Mouse (Mus musculus) embryonic fibroblast, embryonic 13.5 days (primary cell): Measurements from ENCODE around the gene G430095P16Rik. TPM values are rescaled to one million over a fixed set of nuclear protein-coding genes. Genes with fewer than 3 reads are reported as not detected.

Experiments
- H3K27ac ChIP-seq: 2 replicates; pipeline ENCODE4 v1.5.1; 2012; ENCODE audit warnings: low read length, control low read depth, inconsistent platforms; ENCODE audit not compliant: insufficient read depth
- H3K4me1 ChIP-seq: 2 replicates; pipeline ENCODE4 v1.6.1; 2011; ENCODE audit warnings: low read length; ENCODE audit not compliant: control insufficient read depth, insufficient read depth
- H3K4me3 ChIP-seq: 2 replicates; pipeline ENCODE4 v1.5.1; 2011; ENCODE audit warnings: mild to moderate bottlenecking, control low read depth, low read length; ENCODE audit not compliant: insufficient read depth
- CTCF ChIP-seq: IDR thresholded peaks from 2 replicates; pipeline ENCODE4 v1.5.1; 2011; ENCODE audit warnings: mild to moderate bottlenecking, control low read depth, low read length, moderate library complexity, borderline replicate concordance; ENCODE audit not compliant: insufficient read depth
- POLR2A ChIP-seq: IDR thresholded peaks from 2 replicates; pipeline ENCODE4 v1.6.1; 2011; ENCODE audit warnings: low read depth, mild to moderate bottlenecking, control low read depth, low read length, moderate library complexity
- polyA plus RNA-seq: library from polyadenylated mRNA; stranded (reverse); fragments of >200 nt; gene quantifications from 2 replicates; pipeline ENCODE4 v1.2.4, GENCODE M21; 2011; ENCODE audit warnings: low read depth; ENCODE audit not compliant: missing spikeins, insufficient read length

Gene G430095P16Rik
- 0.74 TPM in 1 of 2 replicates, not detected in the other for polyA plus RNA-seq

DNA sequence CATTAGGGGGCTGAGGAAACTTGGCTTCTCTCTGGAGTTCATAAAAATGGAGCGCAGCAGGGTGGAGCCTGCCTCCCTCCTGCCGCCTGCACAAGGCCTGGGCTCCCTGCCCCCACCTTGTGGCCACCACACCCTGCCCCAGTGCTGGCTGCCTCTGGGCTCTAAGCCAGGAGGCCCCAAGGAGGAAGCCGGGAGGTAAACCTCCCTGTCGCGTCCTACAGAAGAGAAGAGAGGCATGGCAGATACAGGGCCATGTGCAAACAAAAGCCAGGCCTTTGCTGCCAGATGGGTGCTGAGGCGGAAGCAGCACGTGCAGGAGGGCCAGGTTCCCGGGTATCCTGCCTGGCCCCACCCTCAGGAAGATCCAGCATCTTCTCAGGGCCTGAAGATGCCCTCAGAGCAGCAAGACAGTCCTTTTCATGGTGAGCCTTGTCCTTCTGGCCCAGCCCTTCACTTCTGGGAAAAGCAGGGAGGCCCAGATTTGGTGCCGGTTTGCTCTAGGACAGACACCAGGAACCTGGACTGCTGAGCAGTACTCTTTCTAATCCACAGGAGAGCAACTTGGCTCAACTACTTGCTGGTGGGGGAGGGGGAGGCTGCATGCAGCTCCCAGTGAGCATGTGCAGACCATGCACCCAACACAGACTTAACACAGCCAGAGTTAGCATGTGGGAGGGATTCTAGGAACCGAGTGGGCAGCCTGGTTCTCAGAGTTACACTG is at the start of gene G430095P16Rik:
TSS of gene G430095P16Rik (plus strand) at position 158 of the 721 bp plus-strand sequence.
- TF ChIP-seq POLR2A (no peak), CTCF (no peak)
- Histone ChIP-seq H3K4me3 (no peak within 1 kb of the TSS), H3K4me1 (peaks cover 21% of the 10 kb centered on the region), H3K27ac (peak within 1 kb of the TSS; percentile 91)

DNA sequence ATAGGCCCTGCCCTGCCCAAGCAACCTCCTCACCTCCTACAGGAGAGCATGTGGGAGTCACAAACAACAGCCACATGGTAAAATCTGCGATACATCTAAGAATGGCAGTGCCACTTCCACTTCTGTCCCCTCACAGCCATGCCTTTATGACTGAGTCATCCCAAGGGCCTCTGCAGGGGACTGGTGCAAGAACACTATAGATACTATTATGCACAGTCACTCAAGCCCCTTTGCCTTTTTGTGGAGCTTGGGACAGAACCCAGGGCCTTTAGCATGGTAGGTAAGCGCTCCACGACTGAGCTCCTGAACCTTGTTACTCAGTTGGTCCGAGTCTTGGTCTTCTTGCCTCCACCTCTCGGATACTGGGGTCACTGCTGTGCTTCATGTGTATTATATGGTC is 45.5 kb upstream of the G430095P16Rik start:
- TF ChIP-seq POLR2A: no peak
- no peak for TF ChIP-seq CTCF
- Histone ChIP-seq H3K4me3 (no peak overlapping the region), H3K27ac (no peak overlapping the region), H3K4me1 (no peaks in the 10 kb centered on the region)

DNA sequence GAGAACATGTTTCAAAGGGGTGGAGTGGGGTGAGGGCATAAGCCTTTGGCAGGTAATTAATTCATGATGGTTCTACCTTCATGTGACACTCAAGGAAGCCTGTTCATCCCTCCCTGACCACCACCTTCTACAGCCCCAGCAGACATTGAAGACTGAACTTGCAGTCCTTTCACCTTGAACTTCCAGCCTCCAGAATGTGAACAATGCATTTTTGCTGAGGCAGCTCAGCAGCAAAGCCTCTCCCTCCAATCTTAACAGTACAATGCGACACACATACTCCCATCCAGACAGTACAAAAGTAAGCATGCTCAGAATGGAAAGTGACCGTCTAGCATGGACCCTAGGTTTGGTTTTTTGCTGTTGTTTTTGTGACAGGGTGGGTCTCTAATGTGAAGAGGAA is 41.3 kb upstream of the G430095P16Rik start:
- Histone ChIP-seq H3K27ac (no peak overlapping the region), H3K4me1 (peaks cover 8% of the 10 kb centered on the region; the same call in 1 of the 2 replicates)
- no peak for TF ChIP-seq CTCF
- TF ChIP-seq POLR2A: no peak

DNA sequence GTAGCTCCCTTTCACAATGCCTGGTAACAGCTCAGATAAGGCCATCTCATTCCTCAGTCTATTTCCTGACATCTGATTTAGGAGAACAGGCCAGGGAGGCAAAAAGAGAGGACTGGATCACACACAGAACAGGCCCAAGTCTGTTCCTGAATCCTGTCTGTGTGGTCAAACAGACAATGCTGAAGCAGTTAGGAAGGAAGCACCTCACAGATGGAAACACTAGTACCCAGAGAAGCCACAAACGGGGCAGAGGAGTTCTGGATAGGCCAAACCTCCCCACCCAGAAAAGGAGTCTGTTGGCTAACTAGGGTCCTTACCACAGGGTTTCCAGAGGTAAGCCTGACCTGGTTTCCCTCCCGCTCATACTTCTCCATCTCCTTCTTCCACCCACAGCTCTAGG is 40.5 kb upstream of the G430095P16Rik start:
- no peak for TF ChIP-seq POLR2A
- no peak for TF ChIP-seq CTCF
- no peak overlapping the region for H3K4me3 ChIP-seq
- peaks cover 8% of the 10 kb centered on the region; the same call in 1 of the 2 replicates for H3K4me1 ChIP-seq
- no peak overlapping the region for H3K27ac ChIP-seq

More for the DNA sequence above, 41.3 kb upstream of the G430095P16Rik start:
- no peak overlapping the region for H3K4me3 ChIP-seq

DNA sequence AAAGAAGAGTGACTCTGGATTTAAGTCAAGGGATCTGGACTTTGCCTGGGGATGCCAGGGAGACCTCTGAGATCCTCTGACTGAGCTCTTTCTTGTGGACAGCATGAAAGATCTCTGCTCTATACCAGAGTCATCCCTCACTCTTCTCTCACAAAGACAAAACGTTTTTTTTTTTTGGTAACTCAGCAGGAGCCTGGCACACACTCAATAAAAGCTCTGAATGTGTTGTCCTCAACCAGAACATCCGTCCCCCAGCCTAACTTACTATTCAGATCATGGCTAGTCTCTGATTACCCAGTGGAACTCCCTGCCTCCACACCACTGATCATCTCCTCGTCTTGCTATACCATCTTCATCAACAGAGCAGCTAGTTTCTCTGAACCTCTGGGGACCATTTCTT is 38.3 kb upstream of the G430095P16Rik start:
- Histone ChIP-seq H3K27ac (no peak overlapping the region), H3K4me1 (peaks cover 8% of the 10 kb centered on the region; the same call in 1 of the 2 replicates), H3K4me3 (no peak overlapping the region)
- TF ChIP-seq POLR2A (no peak), CTCF (no peak)

DNA sequence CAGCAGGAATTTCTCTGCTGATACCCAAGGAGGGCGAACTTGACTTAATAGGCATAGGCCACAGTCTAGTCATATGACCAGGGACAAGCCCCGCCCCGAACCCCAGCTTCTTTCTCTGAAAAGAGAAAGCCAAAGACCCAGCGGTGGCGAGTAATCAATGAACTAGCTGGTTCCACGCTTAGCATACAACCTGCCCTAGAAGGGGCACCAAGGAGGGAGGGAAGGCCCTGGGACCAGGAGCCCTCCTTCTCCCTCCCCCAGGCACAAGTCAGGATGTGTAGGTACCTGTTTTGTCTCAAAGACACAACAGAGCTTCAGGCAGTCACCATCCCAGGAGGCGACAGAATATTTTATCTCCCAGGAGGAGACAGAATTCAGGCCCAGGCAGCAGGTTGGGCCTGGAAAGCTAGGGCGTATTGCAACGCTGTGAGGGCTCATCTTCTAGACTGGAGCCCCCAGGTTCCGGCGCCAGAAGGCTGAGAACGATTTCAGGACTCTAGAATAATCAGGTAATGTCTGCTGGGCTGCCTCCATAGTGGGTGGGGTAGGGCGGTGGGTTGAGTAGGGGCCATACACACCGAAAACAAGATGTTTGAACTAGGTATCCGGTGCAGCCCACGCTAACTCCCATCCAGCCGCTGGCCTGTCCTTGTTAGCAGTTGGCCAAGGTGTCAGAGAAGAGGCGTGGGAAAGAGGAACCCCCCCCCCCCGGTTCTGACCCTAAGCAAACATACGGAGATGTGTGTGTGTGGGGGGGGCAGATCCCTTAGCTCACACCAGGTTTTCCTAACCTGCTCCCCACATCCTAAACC is 36.4 kb upstream of the G430095P16Rik start, which contains the start of gene Trmt1:
TSS of gene Trmt1 (plus strand) at position 117 of the 812 bp plus-strand sequence.
- TF ChIP-seq CTCF: no peak
- TF ChIP-seq POLR2A: peak; percentile 49
- Histone ChIP-seq H3K4me1 (peaks cover 11% of the 10 kb centered on the region), H3K4me3 (peak within 1 kb of the TSS; percentile 94), H3K27ac (peak within 1 kb of the TSS; percentile 66)

DNA sequence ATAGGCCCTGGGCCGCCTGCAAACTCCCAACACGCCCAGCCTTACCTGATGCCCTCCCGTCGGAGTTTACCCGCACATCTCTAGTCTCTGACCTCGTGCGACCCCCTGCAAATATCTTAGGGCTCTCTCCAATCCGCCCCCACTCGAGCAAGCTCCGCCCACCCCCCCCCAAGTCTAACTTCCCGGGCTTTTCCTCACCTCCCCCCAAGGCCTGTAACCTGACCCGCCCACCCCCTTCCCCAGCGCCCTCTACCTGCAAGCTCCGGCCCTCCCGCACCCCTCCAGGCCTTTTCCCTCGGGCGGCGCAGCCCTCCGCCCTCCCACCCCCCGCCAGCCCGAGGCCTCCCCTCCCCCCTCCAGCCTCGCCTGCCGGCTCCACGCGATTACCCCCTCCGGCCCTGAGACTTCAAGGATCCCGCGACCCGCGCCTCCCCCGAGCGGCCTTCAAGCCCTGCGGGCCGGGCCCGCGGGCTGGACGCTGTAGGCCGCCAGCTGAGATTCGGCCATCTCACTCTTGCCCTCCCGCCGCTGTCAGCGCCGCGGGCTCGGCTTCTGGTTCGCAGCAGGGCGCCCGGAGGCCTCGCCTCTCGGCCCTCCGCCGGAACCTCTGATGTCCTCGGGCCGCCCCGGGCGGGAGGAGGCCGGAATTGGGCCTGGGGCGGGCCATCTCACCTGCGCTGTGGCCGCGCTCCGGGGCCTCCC is 35.7 kb upstream of the G430095P16Rik start:
- Histone ChIP-seq H3K27ac (peak overlapping the region; percentile 84), H3K4me3 (peak overlapping the region; percentile 94), H3K4me1 (peaks cover 11% of the 10 kb centered on the region)
- TF ChIP-seq CTCF (no peak), POLR2A (no peak)

DNA sequence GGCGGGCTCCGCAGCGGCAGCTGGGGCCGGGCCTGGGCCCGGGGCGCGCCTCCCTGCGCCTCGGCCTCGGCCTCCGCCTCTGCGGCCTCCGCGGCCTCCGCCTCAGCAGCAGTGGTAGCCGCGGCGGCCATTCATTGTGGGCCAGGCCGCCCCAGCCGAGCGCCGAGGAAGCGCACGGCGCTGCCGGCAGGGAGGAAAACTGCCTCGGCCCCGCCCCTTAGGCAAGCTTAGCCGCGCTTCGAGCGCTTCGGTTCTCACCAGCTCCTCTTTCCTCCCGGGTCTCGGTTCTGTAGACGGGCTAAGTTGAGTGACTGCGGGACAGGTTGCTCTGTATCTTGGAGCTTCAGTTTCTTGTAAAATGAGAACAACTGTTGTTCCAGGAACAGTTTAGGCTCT is 35.1 kb upstream of the G430095P16Rik start, which contains the start of gene Nacc1:
TSS of gene Nacc1 (minus strand) at position 158 of the 396 bp plus-strand sequence.
- TF ChIP-seq POLR2A: peak; percentile 54
- TF ChIP-seq CTCF: no peak
- H3K4me1 ChIP-seq: peaks cover 11% of the 10 kb centered on the region

More for the DNA sequence above, 35.1 kb upstream of the G430095P16Rik start, which contains the start of gene Nacc1:
- H3K27ac ChIP-seq: peak within 1 kb of the TSS; percentile 84
- H3K4me3 ChIP-seq: peak within 1 kb of the TSS; percentile 94
